Mouse (Mus musculus) MEL (cell line): Measurements from ENCODE around the gene Agl. TPM values are rescaled to one million over a fixed set of nuclear protein-coding genes. Genes with fewer than 3 reads are reported as not detected.

Experiments
- DNase-seq: peaks from one replicate; pipeline ENCODE4 v3.0.0; 2011; ENCODE audit warnings: low read depth, low spot score
- H3K27ac ChIP-seq: 2 replicates; pipeline ENCODE4 v1.5.1; 2012; ENCODE audit warnings: low read depth, mild to moderate bottlenecking, control low read depth, low read length, moderate library complexity; ENCODE audit not compliant: control insufficient read depth
- H3K27me3 ChIP-seq, 2 experiments: fragments of 150-350 bp in 1 of 2; sonication (generic) in 1 of 2; 2 replicates each; pipeline ENCODE4 v1.6.1; 2012; ENCODE audit warnings: low read length in 2 of 2, mild to moderate bottlenecking in 2 of 2, improper control_type of control experiment in 1 of 2, moderate library complexity in 1 of 2; ENCODE audit not compliant: insufficient read depth in 2 of 2, control insufficient read depth in 1 of 2
- H3K36me3 ChIP-seq, 2 experiments: 2 replicates each; pipeline ENCODE4 v1.6.1; 2012 to 2014; ENCODE audit warnings: low read length in 2 of 2, improper control_type of control experiment in 1 of 2, inconsistent platforms in 1 of 2, mild to moderate bottlenecking in 1 of 2; ENCODE audit not compliant: insufficient read depth in 2 of 2, control insufficient read depth in 1 of 2
- H3K4me1 ChIP-seq, 2 experiments: fragments of 150-350 bp in 1 of 2; sonication (generic) in 1 of 2; 2 replicates each; pipeline ENCODE4 v1.6.1; 2012; ENCODE audit warnings: low read length in 2 of 2, improper control_type of control experiment in 1 of 2, mild to moderate bottlenecking in 1 of 2; ENCODE audit not compliant: insufficient read depth in 2 of 2, control insufficient read depth in 1 of 2
- H3K4me3 ChIP-seq, 2 experiments: fragments of 150-350 bp in 1 of 2; sonication (generic) in 1 of 2; 2 replicates each; pipeline ENCODE4 v1.5.1; 2012; ENCODE audit warnings: low read depth in 2 of 2, low read length in 2 of 2, mild to moderate bottlenecking in 2 of 2, moderate library complexity in 2 of 2, control low read depth in 1 of 2, improper control_type of control experiment in 1 of 2; ENCODE audit not compliant: control insufficient read depth in 1 of 2, insufficient read depth in 1 of 2
- H3K79me2 ChIP-seq: 2 replicates; pipeline ENCODE4 v1.6.1; 2012; ENCODE audit warnings: mild to moderate bottlenecking, low read length, moderate library complexity; ENCODE audit not compliant: control insufficient read depth, poor library complexity, insufficient read depth
- H3K9ac ChIP-seq: 2 replicates; pipeline ENCODE4 v1.6.1; 2012; ENCODE audit warnings: low read depth, mild to moderate bottlenecking, control low read depth, low read length, moderate library complexity; ENCODE audit not compliant: control insufficient read depth, poor library complexity, severe bottlenecking
- H3K9me3 ChIP-seq: fragments of 150-350 bp; sonication (generic); replicated peaks from 2 replicates; pipeline ENCODE4 v1.6.1; 2012; ENCODE audit warnings: mild to moderate bottlenecking, low read length, improper control_type of control experiment, moderate library complexity; ENCODE audit not compliant: insufficient read depth
- BHLHE40 ChIP-seq: IDR thresholded peaks from 2 replicates; pipeline ENCODE4 v1.6.1; 2012; ENCODE audit warnings: low read depth, mild to moderate bottlenecking, inconsistent platforms, low read length, improper control_type of control experiment, borderline replicate concordance
- CHD2 ChIP-seq: IDR thresholded peaks from 2 replicates; pipeline ENCODE4 v1.6.1; 2011; ENCODE audit warnings: low read length, improper control_type of control experiment
- CTCF ChIP-seq, 3 experiments: IDR thresholded peaks in 2 of 3; conservative IDR thresholded peaks in 1 of 3; 2 replicates each; pipeline ENCODE4 v1.5.1; 2011 to 2012; ENCODE audit warnings: low read length in 3 of 3, low read depth in 2 of 3, mild to moderate bottlenecking in 2 of 3, improper control_type of control experiment in 1 of 3, inconsistent platforms in 1 of 3, mixed read lengths in 1 of 3, moderate library complexity in 1 of 3; ENCODE audit not compliant: control insufficient read depth in 1 of 3, insufficient read depth in 1 of 3, poor library complexity in 1 of 3, severe bottlenecking in 1 of 3
- E2F4 ChIP-seq: IDR thresholded peaks from 2 replicates; pipeline ENCODE4 v1.6.1; 2011; ENCODE audit warnings: low read depth, low read length, improper control_type of control experiment, borderline replicate concordance
- ETS1 ChIP-seq: IDR thresholded peaks from 2 replicates; pipeline ENCODE4 v1.6.1; 2012; ENCODE audit warnings: low read depth, mild to moderate bottlenecking, inconsistent platforms, low read length, improper control_type of control experiment, moderate library complexity
- GATA1 ChIP-seq: IDR thresholded peaks from 2 replicates; pipeline ENCODE4 v1.6.1; 2011; ENCODE audit warnings: low read depth, low read length, improper control_type of control experiment
- KAT2A ChIP-seq: conservative IDR thresholded peaks from 2 replicates; pipeline ENCODE4 v1.6.1; 2012; ENCODE audit warnings: low read depth, low read length, improper control_type of control experiment, inconsistent platforms
- MAFK ChIP-seq: IDR thresholded peaks from 2 replicates; pipeline ENCODE4 v1.6.1; 2011; ENCODE audit warnings: low read depth, mild to moderate bottlenecking, low read length, improper control_type of control experiment, borderline replicate concordance
- MEF2A ChIP-seq: IDR thresholded peaks from 2 replicates; pipeline ENCODE4 v1.6.1; 2014; ENCODE audit warnings: low read depth, mild to moderate bottlenecking, inconsistent platforms, low read length, improper control_type of control experiment; ENCODE audit not compliant: poor library complexity, insufficient replicate concordance, severe bottlenecking; ENCODE audit errors: extremely low read depth
- POLR2AphosphoS2 ChIP-seq: IDR thresholded peaks from 2 replicates; pipeline ENCODE4 v1.6.1; 2011; ENCODE audit warnings: low read length, improper control_type of control experiment
- POLR2AphosphoS5 ChIP-seq: IDR thresholded peaks from 2 replicates; pipeline ENCODE4 v1.6.1; 2012; ENCODE audit warnings: low read depth, borderline replicate concordance, mild to moderate bottlenecking, inconsistent platforms, low read length, moderate library complexity, mixed read lengths
- SIN3A ChIP-seq: IDR thresholded peaks from 2 replicates; pipeline ENCODE4 v1.6.1; 2012; ENCODE audit warnings: low read length, improper control_type of control experiment, inconsistent platforms
- SMC3 ChIP-seq: IDR thresholded peaks from 2 replicates; pipeline ENCODE4 v1.6.1; 2011; ENCODE audit warnings: low read depth, low read length, improper control_type of control experiment
- TAL1 ChIP-seq: IDR thresholded peaks from 2 replicates; pipeline ENCODE4 v1.6.1; 2012; ENCODE audit warnings: mild to moderate bottlenecking, inconsistent platforms, low read length, moderate library complexity, mixed read lengths
- ZKSCAN1 ChIP-seq: IDR thresholded peaks from 2 replicates; pipeline ENCODE4 v1.6.1; 2012; ENCODE audit warnings: low read depth, mild to moderate bottlenecking, inconsistent platforms, low read length, improper control_type of control experiment, moderate library complexity
- polyA plus RNA-seq, 2 experiments: library from polyadenylated mRNA; stranded (reverse) in 1 of 2; unstranded in 1 of 2; fragments of >175 nt in 1 of 2; fragments of >200 nt in 1 of 2; gene quantifications; 2 replicates each; pipeline versions ENCODE4 v1.2.1 to v1.2.4; 2012; ENCODE audit warnings: low replicate concordance in 2 of 2, low read depth in 1 of 2; ENCODE audit not compliant: insufficient read length in 2 of 2, insufficient read depth in 1 of 2, missing spikeins in 1 of 2
- total RNA-seq: library from RNA; depleted of rRNA; stranded (reverse); fragments of 300-350 nt; gene quantifications from 2 replicates; pipeline ENCODE4 v1.2.3, GENCODE M21; 2012

Agl gene
- total and polyA plus RNA-seq, 3 experiments: 4.6 to 21.1 (median 11.9) TPM

- Histone ChIP-seq H3K27me3 (no peaks in the 10 kb centered on the region), H3K36me3 (peaks cover 0 to 16% of the 10 kb centered on the region in 2 experiments; a peak in 2 of 4 replicates), H3K4me1 (peaks cover 2 to 24% of the 10 kb centered on the region in 2 experiments; a peak in 3 of 4 replicates), H3K9me3 (no peaks in the 10 kb centered on the region), H3K27ac (no peak overlapping the region), H3K9ac (no peak overlapping the region), H3K79me2 (no peaks in the 10 kb centered on the region), H3K4me3 (no peak overlapping the region)
- no peak for TF ChIP-seq SMC3
- TF ChIP-seq MAFK: no peak
- TF ChIP-seq E2F4: no peak
- no peak for TF ChIP-seq SIN3A
- no peak for TF ChIP-seq ZKSCAN1
- TF ChIP-seq GATA1: no peak
- TF ChIP-seq TAL1: no peak
- no peak for TF ChIP-seq POLR2AphosphoS5
- DNase-seq: no peak
Observed at GRCm38 (mm10) chr3:116852421-116852820, 44.5 kb upstream of the Agl start.

- no peaks in the 10 kb centered on the region for H3K27me3 ChIP-seq
- H3K9ac ChIP-seq: no peak overlapping the region
- no peak overlapping the region for H3K27ac ChIP-seq
- TF ChIP-seq SIN3A (no peak), MEF2A (no peak)
- H3K9me3 ChIP-seq: no peaks in the 10 kb centered on the region
- H3K79me2 ChIP-seq: no peaks in the 10 kb centered on the region
- H3K36me3 ChIP-seq: peaks cover 0 to 31% of the 10 kb centered on the region in 2 experiments; a peak in 2 of 4 replicates
- DNase-seq: no peak
- H3K4me3 ChIP-seq: no peak overlapping the region
- H3K4me1 ChIP-seq: peaks cover 10 to 34% of the 10 kb centered on the region in 2 experiments
Observed at GRCm38 (mm10) chr3:116850376-116850775, 42.4 kb upstream of the Agl start.

GRCm38 (mm10) chr3:116848936-116849335, 41.0 kb upstream of the Agl start:
- H3K4me1 ChIP-seq: peaks cover 14 to 38% of the 10 kb centered on the region in 2 experiments
- TF ChIP-seq CHD2 (no peak), KAT2A (no peak), POLR2AphosphoS2 (no peak), CTCF (IDR thresholded peaks at IDR 0.05 in 2 of 3, conservative IDR thresholded peaks at IDR 0.05 in 1 of 3; ENCODE audit: control insufficient read depth in 1 of 3, insufficient read depth in 1 of 3, low read depth in 2 of 3, low read length in 3 of 3, poor library complexity in 1 of 3, severe bottlenecking in 1 of 3) (no peak), GATA1 (no peak), BHLHE40 (no peak), MEF2A (no peak), ETS1 (no peak)
- peaks cover 0 to 28% of the 10 kb centered on the region in 2 experiments; a peak in 2 of 4 replicates for H3K36me3 ChIP-seq
- H3K9ac ChIP-seq: no peak overlapping the region
- H3K27ac ChIP-seq: no peak overlapping the region
- no peak overlapping the region for H3K4me3 ChIP-seq
- no peaks in the 10 kb centered on the region for H3K9me3 ChIP-seq
- H3K79me2 ChIP-seq: no peaks in the 10 kb centered on the region
- DNase-seq: no peak
- no peaks in the 10 kb centered on the region for H3K27me3 ChIP-seq
